Mouse (Mus musculus): ENCODE data around the gene Ube2d3.

DNA sequence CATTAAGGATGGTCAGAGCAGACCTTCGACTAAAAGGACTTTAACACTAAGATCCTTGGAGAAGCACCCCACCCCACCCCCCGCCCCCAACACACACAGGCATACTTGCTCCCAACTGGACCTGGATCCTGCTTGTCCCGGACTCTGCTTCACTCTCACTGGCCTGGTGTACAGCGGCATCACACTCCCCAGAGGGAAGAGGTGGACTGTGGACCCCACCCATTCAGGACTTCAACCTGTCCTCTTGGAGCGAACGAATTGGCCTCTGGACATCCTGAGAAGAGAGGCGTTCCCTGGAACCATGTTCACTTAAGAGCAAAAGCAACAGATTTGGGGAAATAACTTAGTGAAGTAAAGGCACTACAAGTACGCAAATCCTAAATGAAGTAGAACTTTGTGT is 37.1 kb downstream of the Ube2d3 start:
- TF ChIP-seq EP300 (IDR thresholded peaks at IDR 0.05; ENCODE audit: insufficient read depth, low read depth, low read length) (no peak), CTCF (IDR thresholded peaks at IDR 0.05) (no peak)

All from heart, adult 2 months (tissue).